Mouse (Mus musculus) C3H10T1/2 (cell line): Measurements from ENCODE around the gene Adamts2. TPM values are rescaled to one million over a fixed set of nuclear protein-coding genes. Genes with fewer than 3 reads are reported as not detected.

Experiments
- polyA plus RNA-seq, 2 experiments: library from polyadenylated mRNA; unstranded; fragments of >200 nt; fragmentation: generic; extraction: Trizol; gene quantifications; one replicate each; pipeline ENCODE4 v1.2.1; 2012; ENCODE audit warnings: missing spikeins in 2 of 2

Adamts2 gene
- polyA plus RNA-seq: 10 to 100 TPM in 1 of 2 experiments, under 1 TPM in 1; 0.64 to 31.7 TPM

DNA sequence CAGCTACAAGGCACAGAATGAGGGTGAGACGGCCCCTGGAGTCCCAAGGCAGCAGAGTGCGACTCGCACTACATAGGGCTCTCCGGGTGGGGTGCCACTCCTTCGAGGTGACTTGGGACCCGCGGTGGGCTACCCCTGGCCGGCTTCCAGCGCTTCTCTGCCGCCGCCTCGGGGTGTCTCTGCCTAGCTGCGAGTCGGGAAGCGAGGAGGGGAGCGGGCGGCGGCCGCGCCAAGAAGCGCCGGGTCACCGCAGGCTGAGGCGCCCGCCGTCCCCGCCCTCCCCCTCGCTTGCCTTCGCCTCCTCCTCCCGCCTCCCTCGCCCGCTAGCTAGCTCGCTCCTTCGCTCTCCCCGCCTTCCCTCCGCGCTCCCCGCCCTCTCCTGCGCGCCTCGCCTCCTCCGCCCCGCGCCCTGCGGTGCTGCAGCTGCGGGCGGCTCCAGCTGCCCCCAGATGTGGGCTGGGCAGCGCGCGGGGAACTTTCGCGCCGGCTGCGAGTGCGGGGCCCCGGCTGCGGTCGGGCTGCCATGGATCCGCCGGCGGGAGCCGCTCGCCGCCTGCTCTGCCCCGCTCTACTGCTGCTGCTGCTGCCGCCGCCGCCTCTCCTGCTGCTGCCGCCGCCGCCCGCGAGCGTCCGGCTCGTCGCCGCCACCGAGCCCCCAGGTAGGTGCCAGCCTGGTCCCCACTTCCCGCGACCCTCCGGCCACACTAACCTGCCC lies at the start of gene Adamts2:
Adamts2 (plus strand) TSS at position 444 of the 715 bp plus-strand sequence.

DNA sequence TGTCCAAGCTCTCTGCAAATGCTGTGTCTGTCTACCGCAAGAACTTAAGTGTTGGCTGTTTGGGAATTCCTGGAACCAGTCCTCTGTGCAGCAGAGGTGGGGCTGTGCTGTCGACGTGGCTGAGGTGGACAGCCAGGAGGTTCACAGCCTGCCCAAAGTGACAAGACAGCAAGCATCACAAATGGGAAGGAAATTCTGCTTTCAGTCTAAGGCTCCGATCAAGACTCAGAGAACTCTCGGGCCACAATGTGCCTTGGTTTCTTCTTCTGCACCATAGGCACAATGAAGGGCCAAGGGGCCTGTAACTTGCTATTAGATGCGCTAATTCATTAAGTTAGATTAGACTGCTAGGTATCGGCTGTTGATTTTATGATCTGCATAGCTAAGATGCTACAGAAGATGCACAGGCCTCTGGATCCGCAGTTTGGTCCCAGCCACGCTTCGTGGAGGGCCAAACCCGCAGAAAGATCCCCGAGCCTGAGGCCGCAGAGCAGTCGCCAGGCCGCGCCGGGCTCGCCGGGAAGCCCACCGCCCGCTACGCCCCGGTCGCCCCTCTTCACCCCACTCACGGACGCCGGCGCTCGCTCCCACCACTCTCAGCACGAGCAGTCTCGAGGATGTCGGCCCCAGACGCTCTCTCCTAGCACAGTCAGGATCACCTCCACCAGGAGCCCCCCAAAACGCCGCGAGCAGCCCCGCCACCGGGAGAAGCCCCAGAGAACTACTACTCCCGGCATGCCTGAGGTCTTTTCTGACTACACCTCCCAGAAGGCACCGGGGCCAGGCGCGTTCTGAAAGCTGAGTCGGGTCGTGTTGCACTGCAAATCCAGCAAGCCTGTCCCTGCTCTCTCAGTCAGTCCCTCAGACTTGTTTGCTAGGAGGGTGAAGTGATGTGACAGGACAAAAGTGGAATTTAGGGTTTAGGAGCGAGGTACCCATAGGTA lies 225.4 kb downstream of the Adamts2 start, which contains the start of gene Zfp354c:
Zfp354c (minus strand) TSS at position 715 of the 944 bp plus-strand sequence.

DNA sequence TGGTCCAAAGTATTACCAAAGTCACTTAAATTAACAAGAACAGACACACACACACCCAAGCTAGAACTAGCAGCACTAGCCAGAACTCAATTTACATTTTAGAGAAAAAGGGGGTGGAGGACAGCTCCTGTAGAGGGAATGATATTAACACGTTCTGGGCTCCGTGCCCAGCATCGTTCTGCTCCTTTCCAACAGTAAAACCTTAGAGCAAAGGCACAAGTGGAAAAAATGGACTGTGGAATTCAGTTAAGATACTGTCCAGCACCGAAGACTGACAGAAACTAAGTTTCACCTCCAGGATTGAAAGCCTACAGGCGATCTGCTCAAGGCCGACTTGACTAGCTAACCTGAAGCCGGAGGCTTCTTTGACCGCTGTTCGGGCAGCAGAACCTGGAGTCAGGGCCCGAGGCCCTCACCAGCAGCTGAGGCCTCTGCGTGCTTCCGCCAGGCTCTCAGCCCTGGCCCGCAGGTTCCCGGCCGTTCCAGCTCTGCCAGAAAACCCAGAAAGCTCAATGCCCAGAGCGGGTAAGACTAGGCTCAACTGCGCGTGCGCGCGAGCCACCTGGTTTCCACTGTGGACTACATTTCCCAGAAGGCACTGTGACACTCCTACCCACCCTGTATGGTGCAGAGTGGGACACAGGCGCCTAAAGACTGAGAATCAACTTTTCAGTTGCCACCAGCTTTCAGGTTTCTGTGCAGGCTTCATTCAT lies 239.3 kb downstream of the Adamts2 start, which contains the start of gene Zfp879:
Zfp879 (minus strand) TSS at position 530 of the 713 bp plus-strand sequence.

DNA sequence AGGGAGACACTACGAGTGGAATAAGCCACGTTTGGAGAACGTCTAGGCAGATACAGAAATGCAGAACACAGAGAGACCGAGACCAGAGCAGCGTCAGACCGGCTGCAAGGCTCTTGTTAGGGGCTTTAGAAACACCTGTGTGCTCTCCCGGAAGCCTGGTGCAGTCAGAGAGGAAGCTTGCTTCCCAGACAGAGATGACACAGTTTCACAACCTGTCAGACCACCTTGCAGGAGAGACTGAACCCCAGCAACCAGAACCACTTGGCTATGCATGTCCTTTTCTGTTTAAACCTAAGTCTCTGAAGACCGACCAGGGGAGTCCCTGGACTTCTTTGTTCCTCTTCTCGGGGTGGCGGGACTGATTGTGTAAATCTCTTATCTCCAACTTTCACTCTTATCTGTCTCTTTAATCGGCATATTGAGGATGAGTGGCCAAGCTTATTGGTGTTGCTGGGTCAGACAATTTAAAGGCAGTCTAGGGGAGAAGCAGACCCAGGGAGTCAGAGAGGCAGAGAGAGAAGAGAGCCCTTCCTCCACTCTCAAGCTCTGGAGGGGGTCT lies 248.4 kb downstream of the Adamts2 start, which contains the start of gene Grm6:
Grm6 (plus strand) TSS at position 509 of the 559 bp plus-strand sequence.

Other genes starting within 250 kb of the Adamts2 start
- gene Cby3, start 247.6 kb upstream of the Adamts2 start, polyA plus RNA-seq: not detected
- gene Hnrnph1, start 225.1 kb upstream of the Adamts2 start, polyA plus RNA-seq: 10 to 100 TPM; 14.2 to 88.6 TPM
- 10 to 100 TPM in 1 of 2 experiments, 1 to 10 TPM in 1; 8.5 to 19.3 TPM for gene Rufy1, start 171.0 kb upstream of the Adamts2 start, polyA plus RNA-seq
- gene Zfp354c, start 225.6 kb downstream of the Adamts2 start, polyA plus RNA-seq: 1 to 10 TPM in 1 of 2 experiments, under 1 TPM in 1; 0.15 to 3.1 TPM
- gene Zfp879, start 239.5 kb downstream of the Adamts2 start, polyA plus RNA-seq: under 1 TPM in 1 of 2 experiments, not detected in 1; 0.01 TPM
- not detected for gene Grm6, start 248.6 kb downstream of the Adamts2 start, polyA plus RNA-seq